Mouse (Mus musculus) liver, adult 2 months (tissue): ENCODE results near the gene Psma7. TPM values are rescaled to one million over a fixed set of nuclear protein-coding genes. Genes with fewer than 3 reads are reported as not detected.

ENCODE experiments used
- DNase-seq: peaks from one replicate; pipeline ENCODE4 v3.0.0-alpha.2; 2011; ENCODE audit warnings: low read depth, low spot score; ENCODE audit errors: extremely low read depth
- H3K27ac ChIP-seq: fragments of 200-500 bp; replicated peaks from 2 replicates; pipeline ENCODE4 v1.5.1; 2012; ENCODE audit warnings: low read depth, mild to moderate bottlenecking, control low read depth, inconsistent platforms, low read length; ENCODE audit not compliant: insufficient read depth
- H3K27me3 ChIP-seq: fragments of 200-500 bp; 2 replicates; pipeline ENCODE4 v1.6.1; 2012; ENCODE audit warnings: mild to moderate bottlenecking, moderate library complexity, low read length, inconsistent platforms; ENCODE audit not compliant: control insufficient read depth, insufficient read depth
- H3K36me3 ChIP-seq: fragments of 200-500 bp; 2 replicates; pipeline ENCODE4 v1.6.1; 2012; ENCODE audit warnings: low read length, inconsistent platforms; ENCODE audit not compliant: control insufficient read depth, insufficient read depth
- H3K4me1 ChIP-seq: fragments of 200-500 bp; 2 replicates; pipeline ENCODE4 v1.6.1; 2011; ENCODE audit warnings: low read length; ENCODE audit not compliant: control insufficient read depth, insufficient read depth
- H3K4me3 ChIP-seq: fragments of 200-500 bp; 2 replicates; pipeline ENCODE4 v1.5.1; 2011; ENCODE audit warnings: low read depth, mild to moderate bottlenecking, control low read depth, low read length, moderate library complexity; ENCODE audit not compliant: insufficient read depth
- H3K79me2 ChIP-seq: fragments of 200-500 bp; 2 replicates; pipeline ENCODE4 v1.6.1; 2012; ENCODE audit warnings: inconsistent platforms, mild to moderate bottlenecking, low read length, moderate library complexity; ENCODE audit not compliant: control insufficient read depth, insufficient read depth
- H3K9ac ChIP-seq: fragments of 200-500 bp; 2 replicates; pipeline ENCODE4 v1.6.1; 2012; ENCODE audit warnings: low read depth, mild to moderate bottlenecking, control low read depth, inconsistent platforms, low read length
- CTCF ChIP-seq: fragments of 200-500 bp; IDR thresholded peaks from 2 replicates; pipeline ENCODE4 v1.5.1; 2011; ENCODE audit warnings: low read depth, low read length, control low read depth
- POLR2A ChIP-seq: fragments of 200-500 bp; IDR thresholded peaks from 2 replicates; pipeline ENCODE4 v1.6.1; 2011; ENCODE audit warnings: low read length, control low read depth; ENCODE audit not compliant: insufficient read depth; ENCODE audit errors: extremely low read depth
- WGBS: fragments of 180-500 bp; shearing (Covaris S2); methylation state at CpG from one replicate; pipeline ENCODE4 v1.1.7; 2018; 5-methylcytosine and 5-hydroxymethylcytosine counted together
- polyA plus RNA-seq: library from polyadenylated mRNA; depleted of rRNA; stranded (reverse); fragments of >200 nt; gene quantifications from 2 replicates; pipeline ENCODE4 v1.2.3, GENCODE M21; 2012
- total RNA-seq: library from RNA; depleted of rRNA; stranded (reverse); fragments of >200 nt; gene quantifications from 2 replicates; pipeline ENCODE4 v1.2.3, GENCODE M21; 2014

Psma7 gene
- total and polyA plus RNA-seq, 2 experiments, result 160 to 199 TPM

DNA sequence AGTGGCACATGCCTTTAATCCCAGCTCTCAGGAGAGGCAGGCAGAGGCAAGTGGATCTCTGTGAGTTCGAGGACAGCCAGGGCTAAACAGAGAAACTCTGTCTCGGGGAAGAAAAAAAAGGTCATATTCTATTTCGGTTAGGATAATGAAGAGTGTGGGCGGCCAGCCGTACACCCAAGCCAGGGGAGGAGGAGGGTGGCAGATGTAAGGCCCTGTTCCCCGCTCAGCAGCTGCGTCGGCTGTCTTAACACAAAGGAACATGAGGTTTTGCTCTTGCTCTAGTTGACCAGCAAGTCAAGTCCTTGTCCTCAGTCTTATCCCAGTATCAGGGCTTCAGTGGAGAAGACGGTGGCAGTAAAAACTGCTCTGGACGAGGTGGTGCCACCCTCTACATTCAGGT, 40.8 kb upstream of the Psma7 start:
- Histone ChIP-seq H3K36me3 (peaks cover 14% of the 10 kb centered on the region; the same call in 1 of the 2 replicates), H3K9ac (no peak overlapping the region), H3K4me3 (no peak overlapping the region), H3K27me3 (no peaks in the 10 kb centered on the region), H3K4me1 (no peaks in the 10 kb centered on the region), H3K27ac (no peak overlapping the region), H3K79me2 (no peaks in the 10 kb centered on the region)
- TF ChIP-seq CTCF (no peak), POLR2A (no peak)
- 95% methylated on average over 10 of the region's 10 CpGs for WGBS
- DNase-seq, result no peak

DNA sequence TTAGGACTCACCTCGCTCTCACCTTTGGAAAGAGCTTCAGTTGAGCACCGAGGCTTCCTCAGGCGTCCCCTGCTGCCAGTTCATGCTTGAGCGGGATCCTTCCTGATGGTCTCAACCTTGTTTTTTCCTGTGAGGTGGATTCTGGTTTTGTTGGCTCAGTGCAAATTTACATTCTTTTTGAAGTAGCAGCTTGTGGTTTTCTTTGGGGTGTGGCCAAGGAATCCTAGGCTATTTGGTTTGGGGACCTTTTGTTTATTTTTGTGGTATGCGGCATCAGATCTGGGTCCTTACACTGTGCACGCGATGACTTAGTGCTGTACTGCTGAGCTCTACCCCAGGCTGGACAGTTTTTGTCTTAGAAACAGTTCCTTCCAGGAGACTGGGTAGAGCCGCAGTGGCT, 38.4 kb upstream of the Psma7 start:
- no peaks in the 10 kb centered on the region for H3K79me2 ChIP-seq
- no peaks in the 10 kb centered on the region for H3K4me1 ChIP-seq
- H3K27me3 ChIP-seq, result no peaks in the 10 kb centered on the region
- no peak overlapping the region for H3K27ac ChIP-seq
- 91% methylated on average over 8 of the region's 8 CpGs for WGBS
- peaks cover 14% of the 10 kb centered on the region; the same call in 1 of the 2 replicates for H3K36me3 ChIP-seq
- no peak for DNase-seq
- TF ChIP-seq POLR2A (no peak), CTCF (no peak)
- no peak overlapping the region for H3K4me3 ChIP-seq
- no peak overlapping the region for H3K9ac ChIP-seq

DNA sequence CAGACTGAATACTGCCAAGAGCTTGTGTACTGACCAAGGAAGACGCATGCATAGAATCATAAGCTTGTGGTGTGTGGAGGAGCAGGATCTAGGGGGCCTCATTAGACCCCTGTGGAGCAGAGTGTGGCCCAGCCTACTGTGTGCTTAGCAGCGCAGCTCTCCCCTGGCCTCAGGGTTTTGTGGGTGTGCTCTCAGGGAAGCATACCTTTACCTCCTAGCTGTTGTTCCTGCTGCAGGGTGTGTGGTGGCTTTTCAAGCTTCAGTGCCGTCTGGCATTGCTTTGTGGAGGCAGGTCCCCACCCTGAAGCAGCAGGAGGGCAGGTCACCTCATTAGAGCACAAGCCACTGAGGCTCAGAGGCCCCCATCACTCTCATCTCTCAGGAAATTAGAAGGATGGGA, 35.4 kb upstream of the Psma7 start:
- peaks cover 11% of the 10 kb centered on the region; the same call in 1 of the 2 replicates for H3K36me3 ChIP-seq
- WGBS, result 91% methylated on average over 3 of the region's 3 CpGs
- H3K27me3 ChIP-seq, result no peaks in the 10 kb centered on the region
- H3K27ac ChIP-seq, result no peak overlapping the region
- H3K4me3 ChIP-seq, result no peak overlapping the region
- no peak overlapping the region for H3K9ac ChIP-seq
- TF ChIP-seq POLR2A (no peak), CTCF (no peak)
- no peak for DNase-seq
- H3K79me2 ChIP-seq, result no peaks in the 10 kb centered on the region
- H3K4me1 ChIP-seq, result no peaks in the 10 kb centered on the region

DNA sequence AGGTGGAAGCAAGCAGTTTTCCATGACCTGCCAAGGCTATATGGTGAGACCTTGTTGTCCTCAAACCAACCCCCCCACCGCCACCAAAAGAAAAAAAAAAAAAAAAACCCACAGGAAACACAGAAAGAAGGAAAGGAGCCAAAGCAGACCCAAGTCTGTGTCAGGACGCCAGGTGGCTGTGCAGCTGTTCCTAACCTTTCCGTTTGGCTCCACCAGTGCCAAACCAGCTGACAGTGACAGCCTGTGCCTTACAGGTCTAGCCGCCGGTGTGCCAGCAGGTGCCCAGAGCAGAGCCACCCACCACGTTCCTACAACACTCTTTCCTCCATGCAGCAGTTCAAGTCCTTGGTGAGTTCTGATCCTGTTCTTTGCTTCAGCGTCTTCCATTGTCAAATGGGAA, 30.7 kb upstream of the Psma7 start:
- 89% methylated on average over 7 of the region's 7 CpGs for WGBS
- H3K36me3 ChIP-seq, result no peaks in the 10 kb centered on the region; the same call in 1 of the 2 replicates
- H3K27ac ChIP-seq, result no peak overlapping the region
- peaks cover 5% of the 10 kb centered on the region for H3K4me1 ChIP-seq
- no peaks in the 10 kb centered on the region for H3K27me3 ChIP-seq
- no peak for DNase-seq
- TF ChIP-seq CTCF (no peak), POLR2A (no peak)
- no peaks in the 10 kb centered on the region for H3K79me2 ChIP-seq
- no peak overlapping the region for H3K9ac ChIP-seq
- H3K4me3 ChIP-seq, result no peak overlapping the region

DNA sequence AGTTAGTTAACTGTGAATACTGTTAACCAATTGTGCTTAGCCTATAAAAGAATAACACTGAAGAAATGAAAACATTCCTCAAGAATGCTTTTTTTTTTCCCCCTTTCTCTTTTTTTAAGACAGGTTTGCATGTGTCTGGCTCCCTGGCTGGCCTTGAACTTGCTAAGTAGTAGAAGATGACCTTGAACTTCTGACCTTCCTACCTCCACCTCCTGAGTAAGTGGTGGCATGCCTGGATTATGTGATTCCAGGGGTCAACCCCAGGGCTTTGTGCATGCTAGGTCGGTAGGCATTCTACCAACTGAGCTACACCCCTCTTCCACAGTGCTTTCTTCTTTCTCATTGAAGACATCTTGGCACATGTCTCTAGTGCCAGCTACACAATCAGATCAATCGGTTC, 29.4 kb upstream of the Psma7 start:
- Histone ChIP-seq H3K9ac (no peak overlapping the region), H3K27ac (no peak overlapping the region), H3K4me3 (no peak overlapping the region), H3K4me1 (peaks cover 5% of the 10 kb centered on the region), H3K27me3 (no peaks in the 10 kb centered on the region), H3K36me3 (no peaks in the 10 kb centered on the region; the same call in 1 of the 2 replicates), H3K79me2 (no peaks in the 10 kb centered on the region)
- DNase-seq, result no peak
- no peak for TF ChIP-seq CTCF
- no peak for TF ChIP-seq POLR2A
- WGBS, result 73% methylated on average over 2 of the region's 2 CpGs

DNA sequence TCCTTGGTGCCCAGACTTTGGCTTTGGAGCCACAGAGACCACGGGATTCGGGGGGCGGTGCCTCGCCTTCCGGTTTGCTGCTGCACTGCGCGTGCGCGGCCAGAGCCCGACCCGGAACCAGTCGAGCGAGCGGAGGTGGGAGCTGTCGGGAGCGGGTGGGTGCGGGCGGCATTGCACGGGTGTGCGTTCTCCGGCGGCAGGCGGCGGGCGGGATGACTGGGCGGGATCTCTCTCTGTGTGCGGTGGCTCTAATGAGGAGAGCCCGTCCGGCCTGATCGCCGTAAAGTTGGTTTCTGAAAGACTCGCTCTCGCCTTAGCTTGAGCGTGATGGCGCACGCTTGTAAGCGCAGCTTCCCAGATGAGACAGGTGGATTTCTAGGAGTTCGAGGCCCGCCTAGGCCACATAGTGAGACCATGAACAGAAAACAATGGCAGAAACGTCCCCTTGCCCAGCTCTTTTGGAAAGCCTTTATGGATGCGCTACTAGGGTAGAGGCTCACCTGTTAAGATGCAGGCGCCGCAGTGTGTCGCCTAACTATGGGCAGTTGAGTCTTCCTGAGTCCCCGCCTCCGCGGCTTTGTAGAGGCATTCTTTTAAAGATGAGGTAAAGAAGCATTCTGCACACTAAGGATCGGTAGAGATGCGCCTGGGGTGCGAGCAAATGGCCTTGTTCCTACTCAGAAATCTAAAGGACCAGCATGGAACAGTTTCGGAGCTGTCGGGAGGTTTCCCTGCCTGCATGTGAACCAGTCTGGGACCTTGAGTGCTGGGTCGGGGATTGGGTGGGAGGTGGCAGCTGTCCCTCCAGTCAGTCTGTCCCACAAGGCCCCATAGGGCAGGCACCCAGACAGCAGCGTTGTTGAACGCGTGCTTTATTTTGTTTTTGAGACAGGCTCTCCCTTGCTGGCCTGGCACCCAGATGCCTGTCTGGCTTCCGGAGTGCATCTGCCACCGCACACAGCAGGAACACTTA, 28.5 kb upstream of the Psma7 start, which contains the start of gene Mtg2:
Gene Mtg2, plus strand, starts transcription at position 108 of the 973 bp plus-strand sequence.
- WGBS, result 5% methylated on average over 58 of the region's 58 CpGs
- no peaks in the 10 kb centered on the region for H3K27me3 ChIP-seq
- H3K27ac ChIP-seq, result peak within 1 kb of the TSS; percentile 67
- peak; percentile 87; the same call in 1 of the 2 replicates for TF ChIP-seq POLR2A
- no peak for TF ChIP-seq CTCF
- H3K4me1 ChIP-seq, result peaks cover 5% of the 10 kb centered on the region
- DNase-seq, result peak; percentile 72
- peak within 1 kb of the TSS; percentile 84 for H3K4me3 ChIP-seq
- no peaks in the 10 kb centered on the region; the same call in 1 of the 2 replicates for H3K36me3 ChIP-seq
- peak within 1 kb of the TSS; percentile 79 for H3K9ac ChIP-seq
- H3K79me2 ChIP-seq, result no peaks in the 10 kb centered on the region
